Comparison of ENCODE assay signal across 16 mouse cellular contexts in genomic region chr1:133204985-133205384, GRCm38 (mm10). TPM values are rescaled to one million over a fixed set of nuclear protein-coding genes. Genes with fewer than 3 reads are reported as not detected.
DNase-seq lines count a peak whose midpoint lies in the region; ATAC-seq and TF ChIP-seq lines count a peak whose summit lies in the region.
"Had no signal": no experiment of that assay in that cellular context is flagged by ENCODE, and none has a peak within 500 bp of the region (broad histone marks: within the 10 kb centered on the region; RNA-seq: fewer than 3 reads in every experiment).

No protein-coding gene starts in this region.

- peaks cover 63% of the 10 kb centered on the region for H3K4me1 ChIP-seq in forebrain, embryonic 10.5 days
- peaks cover 27% of the 10 kb centered on the region for H3K4me1 ChIP-seq in forebrain, embryonic 14.5 days (ENCODE audit: control insufficient read depth, insufficient read depth, low read length)
- peaks cover 9% of the 10 kb centered on the region for H3K4me1 ChIP-seq in kidney, postnatal 0 days (replicated peaks; ENCODE audit: insufficient read depth, low read length)
- H3K4me1 ChIP-seq in lung, embryonic 16.5 days (replicated peaks; ENCODE audit: control insufficient read depth, insufficient read depth, low read length), result peaks cover 20% of the 10 kb centered on the region
- H3K4me1 ChIP-seq in stomach, embryonic 15.5 days, result peaks cover 27% of the 10 kb centered on the region

- WGBS in forebrain, embryonic 10.5 days, result 85% methylated on average over 10 of the region's 10 CpGs
- WGBS in forebrain, embryonic 14.5 days, result 88% methylated on average over 10 of the region's 10 CpGs
- WGBS in kidney, postnatal 0 days, result 51% methylated on average over 10 of the region's 10 CpGs
- WGBS in lung, embryonic 16.5 days, result 39% methylated on average over 10 of the region's 10 CpGs
- WGBS in stomach, embryonic 15.5 days, result 53% methylated on average over 10 of the region's 10 CpGs

- H3K36me3 ChIP-seq in forebrain, embryonic 10.5 days (replicated peaks), result peaks cover 12% of the 10 kb centered on the region
- no peaks in the 10 kb centered on the region for H3K36me3 ChIP-seq in forebrain, embryonic 14.5 days (ENCODE audit: control insufficient read depth, insufficient read depth, low read length)
- H3K36me3 ChIP-seq in kidney, postnatal 0 days (ENCODE audit: insufficient read depth, low read length), result no peaks in the 10 kb centered on the region
- H3K36me3 ChIP-seq in lung, embryonic 16.5 days (ENCODE audit: control insufficient read depth, insufficient read depth, low read length), result no peaks in the 10 kb centered on the region
- no peaks in the 10 kb centered on the region for H3K36me3 ChIP-seq in stomach, embryonic 15.5 days
- H3K36me3 ChIP-seq: heart, embryonic 15.5 days had no signal

- H3K27me3 ChIP-seq in forebrain, embryonic 10.5 days (ENCODE audit: poor library complexity, severe bottlenecking), result peaks cover 50% of the 10 kb centered on the region
- H3K27me3 ChIP-seq in forebrain, embryonic 14.5 days (replicated peaks; ENCODE audit: control insufficient read depth, insufficient read depth, low read length), result no peaks in the 10 kb centered on the region
- no peaks in the 10 kb centered on the region for H3K27me3 ChIP-seq in kidney, postnatal 0 days (ENCODE audit: insufficient read depth, low read length)
- H3K27me3 ChIP-seq in lung, embryonic 16.5 days (ENCODE audit: control insufficient read depth, insufficient read depth, low read depth, low read length), result no peaks in the 10 kb centered on the region
- no peaks in the 10 kb centered on the region for H3K27me3 ChIP-seq in stomach, embryonic 15.5 days (replicated peaks)
- H3K27me3 ChIP-seq: heart, embryonic 15.5 days had no signal

- no peak for TF ChIP-seq CTCF in kidney, postnatal 0 days (IDR thresholded peaks at IDR 0.05; ENCODE audit: low read depth)

- H3K9ac ChIP-seq in forebrain, embryonic 14.5 days (ENCODE audit: low read length), result no peak overlapping the region
- no peak overlapping the region for H3K9ac ChIP-seq in kidney, postnatal 0 days (ENCODE audit: low read depth, low read length)
- no peak overlapping the region for H3K9ac ChIP-seq in lung, embryonic 16.5 days (ENCODE audit: low read length)
- no peak overlapping the region for H3K9ac ChIP-seq in stomach, embryonic 15.5 days
- H3K9ac ChIP-seq: heart, embryonic 15.5 days had no signal

- no peaks in the 10 kb centered on the region for H3K9me3 ChIP-seq in forebrain, embryonic 10.5 days
- H3K9me3 ChIP-seq in forebrain, embryonic 14.5 days (replicated peaks; ENCODE audit: control insufficient read depth, low read length), result no peaks in the 10 kb centered on the region
- no peaks in the 10 kb centered on the region for H3K9me3 ChIP-seq in kidney, postnatal 0 days (replicated peaks; ENCODE audit: low read length)
- H3K9me3 ChIP-seq in lung, embryonic 16.5 days (ENCODE audit: control insufficient read depth, low read length), result no peaks in the 10 kb centered on the region
- no peaks in the 10 kb centered on the region for H3K9me3 ChIP-seq in stomach, embryonic 15.5 days
- H3K9me3 ChIP-seq: heart, embryonic 15.5 days had no signal

- no peak for DNase-seq in forebrain, embryonic 10.5 days (ENCODE audit: extremely low spot score, low spot score)
- no peak for DNase-seq in forebrain, embryonic 14.5 days (ENCODE audit: low spot score)
- DNase-seq in kidney, postnatal 0 days (ENCODE audit: low spot score), result no peak
- DNase-seq in kidney, adult 9 months, result no peak
- DNase-seq in frontal cortex, postnatal 25 days (ENCODE audit: low spot score in 2 of 2), result no peak
- DNase-seq in left cerebral cortex, postnatal 4 days, result no peak
- DNase-seq: cerebellum, postnatal 25 days; gastrocnemius, postnatal 25 days; midbrain, embryonic 14.5 days; thymus, postnatal 14 days had no signal

- intact Hi-C loops in left cerebral cortex, postnatal 4 days (cut with DNase I), result no loop called here

- no peak overlapping the region for H3K4me3 ChIP-seq in forebrain, embryonic 10.5 days
- H3K4me3 ChIP-seq in forebrain, embryonic 14.5 days (ENCODE audit: low read depth, low read length), result no peak overlapping the region
- no peak overlapping the region for H3K4me3 ChIP-seq in kidney, postnatal 0 days (replicated peaks; ENCODE audit: low read depth, low read length)
- H3K4me3 ChIP-seq in lung, embryonic 16.5 days (ENCODE audit: low read length), result no peak overlapping the region
- H3K4me3 ChIP-seq in stomach, embryonic 15.5 days (replicated peaks), result no peak overlapping the region
- H3K4me3 ChIP-seq: heart, embryonic 15.5 days had no signal

- peak overlapping the region; percentile 62; the same call in 1 of the 2 replicates for H3K27ac ChIP-seq in forebrain, embryonic 10.5 days
- no peak overlapping the region for H3K27ac ChIP-seq in forebrain, embryonic 14.5 days (ENCODE audit: low read depth, low read length)
- peak overlapping the region; percentile 42; the same call in 1 of the 2 replicates for H3K27ac ChIP-seq in kidney, postnatal 0 days
- H3K27ac ChIP-seq in lung, embryonic 16.5 days (ENCODE audit: low read length), result 0 out of 2 replicates have a peak overlapping the region, but pooled peaks have one; percentile 1
- peak overlapping the region; percentile 58 for H3K27ac ChIP-seq in stomach, embryonic 15.5 days
- H3K27ac ChIP-seq: heart, embryonic 15.5 days; macrophage had no signal

- ATAC-seq in forebrain, embryonic 14.5 days, result no peak
- ATAC-seq in kidney, postnatal 0 days (replicated peaks; ENCODE audit: low FRiP score, low read depth), result no peak
- ATAC-seq in lung, embryonic 16.5 days (ENCODE audit: low read depth), result no peak
- peak; percentile 33; the same call in 1 of the 2 replicates for ATAC-seq in stomach, embryonic 15.5 days (ENCODE audit: insufficient read depth, low FRiP score, low read depth)
- ATAC-seq: activated CD4-positive, CD25-positive, alpha-beta regulatory T cell, adult 4 months; forebrain, embryonic 16.5 days had no signal

- H3K4me2 ChIP-seq in forebrain, embryonic 14.5 days (ENCODE audit: low read length), result no peak overlapping the region
- H3K4me2 ChIP-seq in kidney, postnatal 0 days (ENCODE audit: low read length), result peak overlapping the region; percentile 25
- peak overlapping the region; percentile 23; the same call in 1 of the 2 replicates for H3K4me2 ChIP-seq in lung, embryonic 16.5 days (ENCODE audit: low read depth, low read length)
- no peak overlapping the region; the same call in 1 of the 2 replicates for H3K4me2 ChIP-seq in stomach, embryonic 15.5 days
- H3K4me2 ChIP-seq: heart, embryonic 15.5 days had no signal

RNA-seq across cellular contexts. Expression of gene Plekha6, which starts 41.0 kb away (rescaled TPM):
- 9.0 and 9.9 TPM in 2 replicates for polyA plus RNA-seq in forebrain, embryonic 10.5 days (2016; fragmentation: Nextera tagmentation; extraction: Ambion mirVana)
- polyA plus RNA-seq in forebrain, embryonic 14.5 days (2014; fragmentation: Nextera tagmentation; extraction: Ambion mirVana), result 7.3 and 9.7 TPM in 2 replicates
- 8.1 and 8.8 TPM in 2 replicates for polyA plus RNA-seq in kidney, postnatal 0 days (2015; fragmentation: Nextera tagmentation; extraction: Ambion mirVana)
- 8.0 and 8.3 TPM in 2 replicates for polyA plus RNA-seq in lung, embryonic 16.5 days (2015; fragmentation: Nextera tagmentation; extraction: Ambion mirVana)
- 16.5 and 17.4 TPM in 2 replicates for polyA plus RNA-seq in stomach, embryonic 15.5 days (2015; fragmentation: Nextera tagmentation; extraction: Ambion mirVana)
- total RNA-seq in left cerebral cortex, postnatal 4 days (2021), result 10 to 100 TPM; 61.7 to 63.2 TPM
- polyA plus RNA-seq: macrophage had no signal

Comparison
In these comparisons a context has a peak if more than half of its experiments do, and no peak if none do; other contexts are left out.
1. H3K4me2 ChIP-seq: peak in kidney, postnatal 0 days (single experiment) and lung, embryonic 16.5 days (single experiment); none in forebrain, embryonic 14.5 days (single experiment) and stomach, embryonic 15.5 days (single experiment).